Mouse (Mus musculus) R1 (cell line): Measurements from ENCODE around the gene Limd2.
"Not testable (repeated sequence)": the region's sequence is repeated elsewhere in the genome, so short reads cannot be mapped to it uniquely, and the experiment has no call there.

Experiments used
- DNase-seq: peaks from one replicate; pipeline ENCODE4 v3.0.0-alpha.2; 2018; ENCODE audit warnings: low read depth, low spot score

Gene Limd2

GRCm38 (mm10) chr11:106160841-106161721 is at the start of gene Limd2, which contains the start of gene Gm10840:
Limd2 (minus strand) TSS chr11:106160860.
Gm10840 (plus strand) TSS chr11:106160850.
- peak; percentile 63 for DNase-seq

GRCm38 (mm10) chr11:106202123-106202465 is 41.4 kb upstream of the Limd2 start, which contains the start of gene Strada:
Strada (minus strand) TSS chr11:106202168.
- DNase-seq = no peak

- no peak for DNase-seq
These were observed 40.9 kb upstream of the Limd2 start for GRCm38 (mm10) chr11:106201337-106202122.

- DNase-seq = no peak
These were observed 40.1 kb upstream of the Limd2 start for GRCm38 (mm10) chr11:106200756-106201155.

- not testable (repeated sequence) for DNase-seq
These were observed 39.3 kb upstream of the Limd2 start for GRCm38 (mm10) chr11:106199997-106200396.

- no peak for DNase-seq
These were observed 37.6 kb upstream of the Limd2 start for GRCm38 (mm10) chr11:106198277-106198676.

- no peak for DNase-seq
These were observed 34.7 kb upstream of the Limd2 start for GRCm38 (mm10) chr11:106195341-106195740.

- no peak for DNase-seq
These were observed 34.2 kb upstream of the Limd2 start for GRCm38 (mm10) chr11:106194891-106195290.

GRCm38 (mm10) chr11:106194155-106194541 is 33.5 kb upstream of the Limd2 start:
- DNase-seq = no peak

GRCm38 (mm10) chr11:106193371-106194154 is 32.9 kb upstream of the Limd2 start:
- DNase-seq = peak; percentile 97

- DNase-seq = peak; percentile 34
These were observed 32.2 kb upstream of the Limd2 start for GRCm38 (mm10) chr11:106192657-106193370.

- no peak for DNase-seq
These were observed 31.6 kb upstream of the Limd2 start for GRCm38 (mm10) chr11:106192241-106192640.

- no peak for DNase-seq
These were observed 31.1 kb upstream of the Limd2 start for GRCm38 (mm10) chr11:106191716-106192115.

- DNase-seq = peak; percentile 87
These were observed 26.7 kb upstream of the Limd2 start for GRCm38 (mm10) chr11:106187326-106187725.

GRCm38 (mm10) chr11:106180449-106180801 is 19.8 kb upstream of the Limd2 start:
- DNase-seq = no peak

GRCm38 (mm10) chr11:106179711-106180448 is 19.2 kb upstream of the Limd2 start:
- DNase-seq = no peak

- DNase-seq = no peak
These were observed 17.5 kb upstream of the Limd2 start for GRCm38 (mm10) chr11:106178036-106178782.

- DNase-seq = no peak
These were observed 15.7 kb upstream of the Limd2 start for GRCm38 (mm10) chr11:106176372-106176771.

- no peak for DNase-seq
These were observed 14.4 kb upstream of the Limd2 start for GRCm38 (mm10) chr11:106175081-106175480.

GRCm38 (mm10) chr11:106174372-106174771 is 13.7 kb upstream of the Limd2 start:
- DNase-seq = no peak
